ENCODE assay signal across 7 mouse cellular contexts in genomic region chr9:48644926-48645647, GRCm38 (mm10). TPM values are rescaled to one million over a fixed set of nuclear protein-coding genes. Genes with fewer than 3 reads are reported as not detected.
DNase-seq lines count a peak whose midpoint lies in the region; ATAC-seq and TF ChIP-seq lines count a peak whose summit lies in the region.

No protein-coding gene starts in this region.

- H3K4me1 ChIP-seq in kidney, adult 2 months (ENCODE audit: control insufficient read depth, insufficient read depth, low read length) = peaks cover 15% of the 10 kb centered on the region
- peaks cover 25% of the 10 kb centered on the region for H3K4me1 ChIP-seq in kidney, embryonic 14.5 days (ENCODE audit: control insufficient read depth, insufficient read depth, low read length)
- peaks cover 28% of the 10 kb centered on the region for H3K4me1 ChIP-seq in E14TG2a.4 (replicated peaks; ENCODE audit: low read depth, low read length)
- H3K4me1 ChIP-seq in embryonic facial prominence, embryonic 10.5 days = peaks cover 36% of the 10 kb centered on the region
- H3K4me1 ChIP-seq in liver, embryonic 14.5 days (replicated peaks; ENCODE audit: control insufficient read depth in 2 of 2, insufficient read depth in 2 of 2, low read length in 1 of 2) = peaks cover 9% of the 10 kb centered on the region in 2 experiments

- H3K9me3 ChIP-seq in kidney, embryonic 14.5 days (ENCODE audit: control insufficient read depth, low read length) = peaks cover 4% of the 10 kb centered on the region; the same call in 1 of the 2 replicates
- H3K9me3 ChIP-seq in E14TG2a.4 (ENCODE audit: low read length) = peaks cover 12% of the 10 kb centered on the region
- peaks cover 9% of the 10 kb centered on the region for H3K9me3 ChIP-seq in embryonic facial prominence, embryonic 10.5 days
- no peaks in the 10 kb centered on the region for H3K9me3 ChIP-seq in liver, embryonic 14.5 days (ENCODE audit: control insufficient read depth, low read length)

- TF ChIP-seq EP300 in liver, embryonic 14.5 days (IDR thresholded peaks at IDR 0.05; ENCODE audit: low read depth) = no peak

- H3K9ac ChIP-seq in kidney, embryonic 14.5 days (ENCODE audit: low read depth, low read length) = no peak overlapping the region
- H3K9ac ChIP-seq in liver, embryonic 14.5 days (replicated peaks) = no peak overlapping the region

- no peaks in the 10 kb centered on the region for H3K27me3 ChIP-seq in kidney, adult 2 months (replicated peaks; ENCODE audit: control insufficient read depth, insufficient read depth, low read length)
- peaks cover 6% of the 10 kb centered on the region; the same call in 1 of the 2 replicates for H3K27me3 ChIP-seq in kidney, embryonic 14.5 days (ENCODE audit: control insufficient read depth, insufficient read depth, low read length)
- peaks cover 51% of the 10 kb centered on the region for H3K27me3 ChIP-seq in E14TG2a.4 (ENCODE audit: insufficient read depth, low read length)
- H3K27me3 ChIP-seq in embryonic facial prominence, embryonic 10.5 days (replicated peaks; ENCODE audit: low read depth, poor library complexity, severe bottlenecking) = peaks cover 20% of the 10 kb centered on the region
- H3K27me3 ChIP-seq in liver, embryonic 14.5 days (ENCODE audit: control insufficient read depth, insufficient read depth, low read length) = no peaks in the 10 kb centered on the region

- ATAC-seq in kidney, embryonic 14.5 days (ENCODE audit: low FRiP score, low TSS enrichment) = no peak
- no peak for ATAC-seq in liver, embryonic 14.5 days (ENCODE audit: insufficient read depth)

- no peak for TF ChIP-seq POLR2A in kidney, adult 2 months (IDR thresholded peaks at IDR 0.05; ENCODE audit: low read depth, low read length)

- no peak overlapping the region for H3K4me3 ChIP-seq in kidney, adult 2 months (ENCODE audit: insufficient read depth, low read depth, low read length)
- no peak overlapping the region for H3K4me3 ChIP-seq in kidney, embryonic 14.5 days (ENCODE audit: low read length)
- H3K4me3 ChIP-seq in E14TG2a.4 (replicated peaks; ENCODE audit: low read length) = no peak overlapping the region
- H3K4me3 ChIP-seq in embryonic facial prominence, embryonic 10.5 days = no peak overlapping the region
- no peak overlapping the region for H3K4me3 ChIP-seq in liver, embryonic 14.5 days (ENCODE audit: insufficient read depth in 1 of 2, low read depth in 2 of 2, low read length in 2 of 2)

- WGBS in kidney, adult 2 months = 45% methylated on average over 13 of the region's 13 CpGs
- 51% methylated on average over 13 of the region's 13 CpGs for WGBS in kidney, embryonic 14.5 days
- WGBS in embryonic facial prominence, embryonic 10.5 days = 55% methylated on average over 13 of the region's 13 CpGs
- 37% methylated on average over 13 of the region's 13 CpGs for WGBS in liver, embryonic 14.5 days (ENCODE audit: insufficient replicate concordance)

- peak; percentile 74 for TF ChIP-seq CTCF in kidney, adult 2 months (conservative IDR thresholded peaks at IDR 0.05; ENCODE audit: insufficient read depth, insufficient read length, low read depth, low read length)
- TF ChIP-seq CTCF in E14TG2a.4 (conservative IDR thresholded peaks at IDR 0.05; ENCODE audit: low read length) = peak; percentile 30
- TF ChIP-seq CTCF in liver, embryonic 14.5 days (IDR thresholded peaks at IDR 0.05; ENCODE audit: low read depth) = peak; percentile 54

- H3K36me3 ChIP-seq in kidney, adult 2 months (ENCODE audit: control insufficient read depth, insufficient read depth, low read length) = no peaks in the 10 kb centered on the region
- no peaks in the 10 kb centered on the region for H3K36me3 ChIP-seq in kidney, embryonic 14.5 days (ENCODE audit: control insufficient read depth, insufficient read depth, low read length)
- H3K36me3 ChIP-seq in E14TG2a.4 (ENCODE audit: insufficient read depth, low read length) = no peaks in the 10 kb centered on the region
- no peaks in the 10 kb centered on the region for H3K36me3 ChIP-seq in embryonic facial prominence, embryonic 10.5 days (replicated peaks)
- no peaks in the 10 kb centered on the region for H3K36me3 ChIP-seq in liver, embryonic 14.5 days (replicated peaks; ENCODE audit: control insufficient read depth, insufficient read depth, low read depth)

- H3K27ac ChIP-seq in kidney, adult 2 months (ENCODE audit: insufficient read depth, low read depth, low read length) = no peak overlapping the region
- no peak overlapping the region for H3K27ac ChIP-seq in kidney, embryonic 14.5 days (ENCODE audit: low read depth, low read length)
- H3K27ac ChIP-seq in embryonic facial prominence, embryonic 10.5 days (replicated peaks) = no peak overlapping the region
- H3K27ac ChIP-seq in liver, embryonic 14.5 days = no peak overlapping the region

- DNase-seq in kidney, adult 2 months = peak; percentile 65
- peak; percentile 19 for DNase-seq in MN1 (ENCODE audit: low spot score)
- peak; percentile 36 for DNase-seq in embryonic facial prominence, embryonic 10.5 days (ENCODE audit: low spot score)
- DNase-seq in liver, embryonic 14.5 days (ENCODE audit: low read depth in 3 of 3, low spot score in 3 of 3) = peak in 2 of 3 experiments; percentile 24 to 37
- DNase-seq in thymus, postnatal 25 days = peak; percentile 27

- no peak overlapping the region for H3K4me2 ChIP-seq in kidney, embryonic 14.5 days (replicated peaks; ENCODE audit: low read depth, low read length)
- H3K4me2 ChIP-seq in liver, embryonic 14.5 days (ENCODE audit: low read depth) = no peak overlapping the region

RNA-seq across cellular contexts. Expression of gene Nnmt, which starts 40.1 kb away (rescaled TPM):
- polyA plus RNA-seq in kidney, adult 2 months (2012; rRNA removed) = 2.0 and 3.1 TPM in 2 replicates
- 0.55 and 1.7 TPM in 2 replicates for polyA plus RNA-seq in kidney, embryonic 14.5 days (2014; fragmentation: Nextera tagmentation; extraction: Ambion mirVana)
- 0.59 and 0.61 TPM in 2 replicates for polyA plus RNA-seq in embryonic facial prominence, embryonic 10.5 days (2016; fragmentation: Nextera tagmentation; extraction: Ambion mirVana)
- polyA plus RNA-seq in liver, embryonic 14.5 days (2012; rRNA removed) = 0.04 TPM in 1 of 2 replicates, not detected in the other
- 0.14 and 0.19 TPM in 2 replicates for polyA plus RNA-seq in liver, embryonic 14.5 days (2014; fragmentation: Nextera tagmentation; extraction: Ambion mirVana)
